Mouse (Mus musculus): ENCODE results near the gene Slc8a1. TPM values are rescaled to one million over a fixed set of nuclear protein-coding genes. Genes with fewer than 3 reads are reported as not detected.

The Slc8a1 gene
- total RNA-seq, 2 experiments from 2014 or later, result 27.6 to 36.0 TPM

- no peak for DNase-seq (ENCODE audit: low spot score)
Measured at GRCm38 (mm10) chr17:81432733-81433132, 305.4 kb downstream of the Slc8a1 start.

GRCm38 (mm10) chr17:81427245-81427644 is 310.9 kb downstream of the Slc8a1 start:
- DNase-seq (ENCODE audit: low spot score), result no peak

- DNase-seq (ENCODE audit: low spot score), result no peak
Measured at GRCm38 (mm10) chr17:81424256-81424912, 313.8 kb downstream of the Slc8a1 start.

- DNase-seq (ENCODE audit: low spot score), result no peak
Measured at GRCm38 (mm10) chr17:81419802-81420459, 318.2 kb downstream of the Slc8a1 start.

- no peak for DNase-seq (ENCODE audit: low spot score)
Measured at GRCm38 (mm10) chr17:81416361-81417114, 321.6 kb downstream of the Slc8a1 start.

- no peak for DNase-seq (ENCODE audit: low spot score)
Measured at GRCm38 (mm10) chr17:81412736-81413135, 325.4 kb downstream of the Slc8a1 start.

GRCm38 (mm10) chr17:81404225-81404624 is 334.0 kb downstream of the Slc8a1 start:
- DNase-seq (ENCODE audit: low spot score), result no peak

- DNase-seq (ENCODE audit: low spot score), result peak; percentile 9
Measured at GRCm38 (mm10) chr17:81403121-81403520, 335.1 kb downstream of the Slc8a1 start.

GRCm38 (mm10) chr17:81402636-81403035 is 335.5 kb downstream of the Slc8a1 start:
- peak; percentile 81 for DNase-seq (ENCODE audit: low spot score)

GRCm38 (mm10) chr17:81400377-81400776 is 337.8 kb downstream of the Slc8a1 start:
- no peak for DNase-seq (ENCODE audit: low spot score)

GRCm38 (mm10) chr17:81397434-81397833 is 340.7 kb downstream of the Slc8a1 start:
- no peak for DNase-seq (ENCODE audit: low spot score)

GRCm38 (mm10) chr17:81394124-81394523 is 344.1 kb downstream of the Slc8a1 start:
- no peak for DNase-seq (ENCODE audit: low spot score)

- DNase-seq (ENCODE audit: low spot score), result no peak
Measured at GRCm38 (mm10) chr17:81393040-81393439, 345.1 kb downstream of the Slc8a1 start.

- DNase-seq (ENCODE audit: low spot score), result no peak
Measured at GRCm38 (mm10) chr17:81391478-81391877, 346.7 kb downstream of the Slc8a1 start.

GRCm38 (mm10) chr17:81390790-81391189 is 347.4 kb downstream of the Slc8a1 start:
- no peak for DNase-seq (ENCODE audit: low spot score)

- DNase-seq (ENCODE audit: low spot score), result no peak
Measured at GRCm38 (mm10) chr17:81386118-81386517, 352.1 kb downstream of the Slc8a1 start.

- no peak for DNase-seq (ENCODE audit: low spot score)
Measured at GRCm38 (mm10) chr17:81385476-81385875, 352.7 kb downstream of the Slc8a1 start.

GRCm38 (mm10) chr17:81383461-81383860 is 354.7 kb downstream of the Slc8a1 start:
- no peak for DNase-seq (ENCODE audit: low spot score)

GRCm38 (mm10) chr17:81378436-81378835 is 359.7 kb downstream of the Slc8a1 start:
- DNase-seq (ENCODE audit: low spot score), result peak; percentile 12

GRCm38 (mm10) chr17:81377757-81378299 is 360.3 kb downstream of the Slc8a1 start:
- no peak for DNase-seq (ENCODE audit: low spot score)

- DNase-seq (ENCODE audit: low spot score), result no peak
Measured at GRCm38 (mm10) chr17:81377195-81377594, 361.0 kb downstream of the Slc8a1 start.

- DNase-seq (ENCODE audit: low spot score), result no peak
Measured at GRCm38 (mm10) chr17:81375901-81376300, 362.3 kb downstream of the Slc8a1 start.
